Mouse (Mus musculus) lung, adult 18-20 months (tissue): Measurements from ENCODE around the gene Tm7sf3.
A peak's percentile ranks its signal among the peaks of the same experiment; 100 is the strongest.

Source experiments
- DNase-seq, 2 experiments: peaks; one replicate each; pipeline ENCODE4 v3.0.0; 2022; ENCODE audit warnings: mixed read lengths in 2 of 2

Tm7sf3 gene

DNA sequence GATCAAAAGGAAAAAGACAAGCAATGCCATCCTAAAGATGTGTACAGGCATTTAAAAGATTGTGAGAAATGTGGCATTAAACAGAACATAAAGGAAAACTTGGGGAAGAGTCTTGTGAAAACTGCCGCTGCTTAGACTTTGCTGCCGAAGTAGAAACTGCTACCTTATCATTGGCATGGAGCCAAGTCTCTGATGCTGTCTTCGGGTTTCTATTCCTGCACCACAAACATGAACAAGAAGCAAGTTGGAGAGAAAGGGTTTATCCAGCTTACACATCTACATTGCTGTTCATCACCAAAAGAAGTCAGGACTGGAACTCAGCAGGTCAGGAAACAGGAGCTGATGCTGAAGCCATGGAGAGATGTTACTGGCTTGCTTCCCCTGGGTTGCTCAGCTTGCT lies 10.6 kb upstream of the Tm7sf3 start:
- DNase-seq, result no peak

DNA sequence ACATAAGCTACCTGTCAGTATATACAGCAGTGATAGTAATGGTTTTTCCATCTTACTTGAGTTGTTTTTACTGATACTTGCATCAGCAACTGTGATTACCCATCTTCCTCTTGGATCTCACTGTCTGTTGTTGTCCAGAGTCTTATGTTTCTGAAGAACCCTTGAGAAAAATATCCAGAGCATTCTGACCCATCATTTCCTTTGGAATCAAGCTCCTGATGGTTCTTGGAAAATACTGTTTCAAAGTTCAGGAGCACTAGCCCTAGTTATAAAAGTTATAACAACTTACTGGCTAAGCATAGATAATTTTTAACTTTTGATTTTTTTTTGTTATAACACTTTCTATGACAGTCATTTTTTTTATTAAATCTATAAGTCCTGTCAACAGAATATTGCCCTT lies 8.8 kb upstream of the Tm7sf3 start:
- no peak for DNase-seq

DNA sequence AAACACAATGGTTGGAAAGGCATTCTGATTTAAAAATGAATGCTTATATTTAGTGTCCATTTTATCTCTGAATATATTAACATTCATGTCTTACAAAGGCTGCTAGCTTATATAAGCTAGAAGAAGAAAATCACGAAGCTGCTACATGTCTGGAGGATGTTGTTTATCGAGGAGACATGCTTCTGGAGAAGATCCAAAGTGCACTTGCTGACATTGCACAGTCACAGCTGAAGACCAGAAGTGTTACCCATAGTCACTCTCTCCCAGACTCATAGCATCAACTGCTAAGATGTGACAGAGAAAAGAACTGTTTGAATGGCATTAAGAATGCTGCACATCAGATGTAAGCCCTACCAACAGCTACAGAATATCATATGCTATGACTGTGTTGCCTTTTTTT lies 7.4 kb upstream of the Tm7sf3 start:
- no peak for DNase-seq

DNA sequence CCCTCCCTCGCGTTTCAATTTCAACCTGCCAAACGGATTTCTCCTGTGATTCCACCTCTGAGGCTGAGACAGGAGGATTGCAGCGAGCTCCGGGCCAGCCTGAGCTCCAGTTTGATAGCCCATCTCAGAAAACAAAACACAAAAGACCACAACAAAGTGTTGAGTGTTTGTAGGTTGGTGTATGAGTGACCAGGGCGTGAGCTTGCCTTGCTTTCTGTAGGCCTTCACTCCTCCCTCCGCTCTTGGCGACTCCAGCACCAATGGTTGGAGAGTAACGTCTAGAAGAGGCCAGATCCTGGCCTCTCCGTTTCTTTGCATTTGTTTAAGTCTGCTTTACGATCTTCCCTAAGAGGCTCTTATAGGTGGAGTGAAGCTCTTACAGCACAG lies 553 bp upstream of the Tm7sf3 start:
- DNase-seq, result peak in 1 of 2 experiments; percentile 21

DNA sequence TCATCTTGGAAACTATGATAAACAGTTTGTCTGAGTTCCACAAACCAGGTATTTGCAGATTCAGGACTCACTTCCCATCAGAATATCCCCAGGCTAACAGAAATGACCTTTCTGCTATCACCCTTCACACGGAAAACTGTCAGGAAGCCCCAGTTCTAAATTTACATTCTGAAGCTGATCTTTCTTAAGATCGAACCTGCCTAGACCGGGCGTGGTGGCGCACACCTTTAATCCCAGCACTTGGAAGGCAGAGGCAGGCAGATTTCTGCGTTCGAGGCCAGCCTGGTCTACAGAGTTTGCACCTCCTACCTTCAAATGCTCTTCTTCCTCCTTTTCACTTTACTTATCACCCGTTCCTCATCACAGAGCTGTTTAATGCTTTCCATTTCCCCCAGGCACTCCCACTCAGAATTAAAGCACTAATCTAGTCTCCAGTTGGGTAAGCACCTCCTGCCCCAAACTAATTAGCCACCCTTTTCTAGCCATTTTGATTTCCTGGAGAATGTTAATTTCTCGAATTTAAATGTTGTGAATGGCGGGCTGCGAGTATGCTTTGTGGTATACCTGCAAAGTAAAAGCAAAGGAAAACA lies 908 bp downstream of the Tm7sf3 start:
- no peak for DNase-seq

DNA sequence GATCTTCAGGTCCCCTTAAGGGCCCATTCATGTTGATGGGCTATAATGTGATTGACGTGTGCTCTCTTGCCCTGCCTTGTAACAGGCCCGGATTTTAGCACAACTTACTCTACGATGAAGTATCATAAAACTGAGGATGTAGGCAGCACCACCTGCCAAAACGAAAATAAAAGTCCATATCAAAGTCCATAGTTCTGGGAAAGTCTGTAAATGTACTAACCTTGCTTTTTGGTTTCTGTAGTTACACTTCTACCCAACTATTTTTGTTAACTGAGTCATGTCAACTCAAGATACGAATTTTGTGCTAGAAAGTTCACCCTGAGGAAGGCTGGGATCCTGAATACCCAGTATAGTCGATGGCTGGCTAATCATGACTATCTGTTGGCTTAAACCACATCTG lies 1.6 kb downstream of the Tm7sf3 start:
- DNase-seq, result no peak

DNA sequence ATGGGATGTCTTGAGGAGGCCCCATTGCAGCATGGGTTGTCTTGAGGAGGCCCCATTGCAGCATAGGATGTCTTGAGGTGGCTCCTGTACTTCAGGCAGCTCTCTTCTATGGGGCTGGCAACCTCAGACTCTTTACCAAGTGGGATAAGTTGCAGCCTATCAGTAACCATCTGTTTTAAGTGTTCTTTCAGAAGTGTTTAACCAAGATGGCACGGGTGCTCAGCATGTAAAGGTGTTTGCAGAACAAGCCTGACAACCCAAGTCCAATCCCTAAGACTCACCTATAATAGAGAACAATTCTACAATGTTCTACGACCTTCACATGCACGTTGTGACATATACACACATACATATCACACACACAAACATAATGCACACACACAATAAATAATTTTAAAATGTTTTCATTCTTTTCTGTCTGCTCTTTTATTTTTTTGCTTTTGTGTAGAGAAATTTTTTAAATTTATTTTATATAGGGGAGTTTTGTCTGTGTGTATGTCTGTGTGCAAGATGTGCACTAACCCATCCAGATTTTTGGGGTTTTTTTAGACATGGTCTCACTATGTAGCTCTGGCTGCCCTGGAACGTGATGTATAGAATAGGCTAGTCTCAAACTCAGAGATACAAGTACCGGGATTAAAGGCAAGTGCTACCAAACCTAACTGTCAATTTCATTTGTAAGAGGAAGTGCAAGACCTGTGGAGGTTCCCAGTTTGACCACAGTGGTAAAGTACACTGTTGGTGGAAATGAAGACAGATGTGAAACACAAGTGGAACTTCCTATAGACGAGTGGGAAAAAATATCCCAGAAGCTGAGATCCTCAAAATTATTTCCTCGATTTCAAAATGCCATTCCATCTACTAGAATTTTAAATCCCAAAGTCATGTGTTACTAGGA lies 2.3 kb downstream of the Tm7sf3 start:
- DNase-seq, result no peak

DNA sequence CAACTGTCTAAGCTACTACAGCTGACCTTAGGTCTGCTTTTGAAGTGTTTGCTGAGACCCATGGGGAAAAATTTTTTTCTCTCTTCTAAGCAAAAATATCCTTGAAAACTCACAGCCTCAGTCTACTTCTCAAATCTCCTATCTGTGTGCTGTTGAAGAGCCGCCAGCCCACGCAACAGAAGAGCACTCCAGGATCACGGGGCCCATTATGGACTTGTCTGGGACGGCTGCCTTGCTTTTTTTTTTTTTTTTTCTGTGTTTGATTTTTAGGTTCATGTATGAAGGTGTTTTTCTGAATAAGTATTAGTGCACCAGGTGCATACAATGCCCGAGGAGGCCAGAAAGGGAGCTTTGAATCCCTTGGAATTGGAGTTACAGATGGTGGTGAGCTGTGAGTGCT lies 6.1 kb downstream of the Tm7sf3 start:
- no peak for DNase-seq

DNA sequence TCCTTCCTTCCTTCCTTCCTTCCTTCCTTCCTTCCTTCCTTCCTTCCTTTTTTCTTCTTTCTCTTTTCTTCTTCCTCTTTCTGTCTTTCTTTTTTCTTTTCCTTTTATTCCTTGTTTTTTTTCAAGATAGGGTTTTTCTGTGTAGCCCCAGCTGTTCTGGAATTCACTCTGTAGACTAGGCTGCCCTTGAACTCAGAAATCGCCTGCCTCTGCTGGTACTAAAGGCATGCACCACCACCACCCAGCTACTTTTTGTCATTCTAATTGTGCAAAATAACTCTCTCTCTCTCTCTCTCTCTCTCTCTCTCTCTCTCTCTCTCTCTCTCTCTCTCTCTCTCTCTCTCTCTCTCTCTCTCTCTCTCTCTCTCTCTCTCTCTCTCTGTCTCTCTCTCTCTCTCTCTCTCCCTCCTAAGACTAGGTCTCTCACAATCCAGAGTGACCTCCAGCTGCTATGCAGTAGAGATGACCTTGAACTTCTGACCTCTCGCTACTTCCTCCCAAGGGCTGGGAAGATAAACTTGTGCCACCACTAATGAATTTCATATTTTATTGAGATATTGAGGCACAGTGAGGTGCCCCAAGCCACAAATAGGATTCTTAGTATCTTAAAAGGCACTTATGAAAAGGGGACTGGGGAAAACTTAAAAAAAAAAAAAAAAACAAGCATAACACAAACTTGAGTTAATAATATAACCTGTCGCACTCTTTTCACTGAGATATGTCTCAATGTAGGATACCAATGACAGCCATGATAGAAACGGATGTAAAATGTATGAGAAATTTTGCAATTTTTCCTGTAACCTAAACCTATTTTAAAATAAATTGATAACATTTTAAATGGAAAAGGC lies 7.6 kb downstream of the Tm7sf3 start:
- DNase-seq, result no peak

DNA sequence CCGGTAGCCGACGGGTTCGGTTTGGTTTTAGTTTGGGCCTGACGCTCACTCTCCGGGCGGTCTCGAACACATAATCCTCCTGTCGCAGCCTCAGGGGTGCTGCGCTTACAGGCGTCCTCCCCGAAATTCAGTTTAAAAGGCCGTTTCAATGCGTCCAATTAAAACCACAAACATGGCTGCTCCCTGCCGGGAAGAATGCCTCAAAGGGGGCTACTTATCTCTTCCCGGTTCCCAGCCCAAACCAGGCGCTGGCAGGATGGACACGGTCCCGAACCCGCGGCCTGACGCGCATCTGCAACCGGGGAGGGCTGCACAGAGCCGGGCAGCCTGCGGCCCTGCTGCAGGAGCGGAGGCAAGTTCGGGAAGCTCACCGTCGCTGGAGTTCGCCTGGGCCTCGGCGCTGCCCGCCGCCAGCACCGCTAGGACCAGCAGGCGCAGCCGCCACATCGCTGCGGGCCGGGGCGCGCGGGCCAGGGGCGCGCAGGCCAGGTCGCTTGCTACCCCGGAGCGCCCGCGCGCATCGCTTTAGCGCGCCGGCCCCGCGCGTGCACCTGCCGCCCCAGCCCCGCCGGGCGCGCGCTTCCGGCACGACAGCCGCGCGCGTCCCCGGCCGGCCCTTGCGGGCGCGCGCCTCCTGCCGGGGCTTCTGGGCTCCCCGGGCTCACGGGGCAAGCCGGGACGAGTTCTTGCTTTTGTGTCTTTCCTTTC lies 8.5 kb downstream of the Tm7sf3 start:
- DNase-seq, result peak; percentile 62 to 68

DNA sequence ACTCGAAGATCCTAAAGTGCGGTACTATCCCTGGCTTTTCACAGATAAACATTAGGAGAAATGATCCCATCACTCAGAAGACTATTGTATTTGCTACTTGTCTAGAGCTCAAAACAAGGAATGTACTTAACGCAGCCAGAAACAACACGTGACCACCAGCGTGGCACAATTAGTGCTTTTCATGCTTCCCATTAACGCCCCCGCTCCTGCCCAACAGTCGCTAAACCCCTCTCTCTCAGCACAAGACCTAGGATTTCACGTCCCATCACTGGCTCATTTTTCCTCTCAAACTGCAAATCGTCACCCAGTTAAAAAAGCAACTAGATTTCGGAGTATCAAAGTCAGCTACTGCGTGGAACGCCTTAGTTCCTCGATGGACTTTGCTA lies 9.0 kb downstream of the Tm7sf3 start:
- DNase-seq, result peak; percentile 37 to 44

DNA sequence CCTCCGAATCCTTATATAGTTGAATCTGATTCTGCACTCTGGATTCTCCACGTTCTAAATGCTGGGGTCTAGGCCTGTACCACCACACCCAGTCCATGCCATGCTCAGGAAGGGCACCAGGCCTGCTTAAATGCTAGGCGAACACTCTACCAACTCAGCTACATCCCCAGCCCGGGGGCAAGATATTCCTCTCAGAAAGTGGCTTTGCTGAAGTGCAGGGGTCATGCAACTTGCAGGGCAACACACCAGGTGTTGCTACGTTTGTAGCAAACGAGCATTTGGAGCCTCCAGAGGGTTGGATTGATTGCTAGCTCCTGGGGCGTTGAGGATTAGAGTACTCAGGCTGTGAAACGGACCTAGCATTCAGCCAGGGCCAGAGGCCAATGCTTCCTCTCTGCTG lies 9.5 kb downstream of the Tm7sf3 start:
- DNase-seq, result no peak

DNA sequence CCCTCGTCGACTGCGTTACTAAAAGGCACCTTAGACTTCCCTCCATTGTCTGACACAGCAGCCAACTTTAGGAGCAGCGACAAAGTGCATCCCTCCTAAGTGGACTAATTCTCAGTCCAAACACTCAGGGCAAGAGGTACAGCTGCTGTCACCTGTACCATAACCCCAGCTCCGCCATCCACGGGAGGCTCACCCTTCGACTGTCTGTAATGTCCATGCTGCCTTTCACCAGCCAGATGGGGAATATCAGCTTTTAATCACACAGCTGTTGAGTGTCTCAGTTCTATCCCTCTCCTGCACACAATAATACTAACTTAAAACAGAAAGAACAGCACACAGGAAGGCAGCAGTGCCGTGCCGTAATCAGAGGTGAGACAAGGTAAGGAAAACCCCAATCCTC lies 10.2 kb downstream of the Tm7sf3 start:
- no peak for DNase-seq

DNA sequence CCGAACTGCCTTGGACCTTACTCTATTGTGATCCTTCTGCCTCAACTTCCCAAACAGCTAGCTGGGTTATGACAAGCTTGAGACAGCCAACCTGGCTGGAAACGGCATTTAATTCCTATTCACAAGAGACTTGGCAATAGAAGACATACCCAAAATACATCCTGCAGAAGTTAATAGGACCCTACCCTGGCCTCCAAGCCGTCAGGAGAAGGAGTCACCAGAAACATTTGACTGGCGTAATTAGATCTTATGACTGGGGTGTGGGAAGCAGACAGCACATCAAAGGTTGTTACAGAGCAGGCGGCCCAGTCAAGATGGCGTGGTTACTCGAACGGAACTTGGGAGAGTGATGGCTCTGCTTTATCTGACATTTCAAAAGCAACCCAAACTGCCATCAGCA lies 10.8 kb downstream of the Tm7sf3 start:
- no peak for DNase-seq

DNA sequence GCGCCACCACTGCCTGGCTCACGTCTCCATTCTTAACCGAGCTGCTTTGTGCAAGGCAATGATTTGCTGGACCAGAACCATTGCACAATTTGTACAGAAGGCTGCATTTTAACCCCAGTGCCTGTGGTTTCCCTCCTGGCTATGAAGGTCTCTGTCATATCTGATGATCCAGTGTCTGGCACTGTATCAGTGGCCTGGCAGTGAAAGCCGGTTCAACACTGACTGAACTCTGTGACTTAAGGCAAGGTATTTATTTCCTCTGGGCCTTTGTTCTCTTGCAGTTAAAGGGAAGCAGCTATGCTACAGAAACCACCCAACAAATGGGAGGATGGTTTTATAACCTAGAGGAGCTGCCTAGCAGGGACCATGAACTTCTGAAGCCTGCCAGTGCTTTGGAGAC lies 11.7 kb downstream of the Tm7sf3 start:
- DNase-seq, result no peak

DNA sequence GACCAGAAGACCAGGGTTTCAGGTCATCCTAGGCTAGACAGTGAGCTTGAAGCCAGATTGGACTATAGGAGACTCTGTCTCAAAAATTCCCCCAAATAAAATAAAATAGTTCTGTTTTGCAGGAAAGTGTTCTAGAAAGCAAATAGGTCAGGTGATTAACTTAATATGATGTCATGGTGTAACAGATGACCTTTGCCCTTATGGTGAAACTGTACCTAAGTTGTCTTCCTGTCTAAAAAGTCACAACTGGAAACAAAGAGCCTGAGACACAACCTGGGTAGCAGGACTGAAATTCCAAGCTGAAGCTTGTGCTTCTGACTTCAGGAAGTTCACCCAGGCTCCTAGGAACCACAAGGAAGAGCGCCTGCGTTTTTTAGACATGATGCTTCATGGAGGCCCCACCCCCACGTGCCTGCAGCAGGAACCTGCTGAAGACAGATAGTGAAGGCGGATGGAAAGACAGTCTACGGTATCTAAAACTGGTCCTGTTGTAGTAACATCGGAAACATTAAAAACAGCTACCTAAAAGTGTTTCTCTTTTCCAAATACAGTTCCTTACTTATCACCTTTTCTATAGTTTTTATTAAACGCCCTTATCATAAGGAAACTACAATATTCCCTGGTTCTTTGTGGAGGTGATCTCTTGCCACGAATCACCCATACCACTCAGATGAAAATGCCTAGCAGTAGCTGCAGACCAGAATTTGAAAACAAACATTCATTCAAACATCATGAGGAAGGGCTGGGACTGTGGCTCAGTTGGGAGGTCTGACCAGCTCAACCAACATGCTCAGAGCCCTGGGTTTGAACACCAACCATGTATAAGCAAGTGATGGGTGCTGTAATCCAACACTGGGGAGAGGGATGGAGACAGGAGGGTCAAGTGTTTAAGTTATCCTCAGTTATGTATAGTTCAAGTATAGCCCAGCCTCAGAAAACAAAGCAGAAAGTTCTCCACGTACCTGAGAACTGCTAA lies 12.6 kb downstream of the Tm7sf3 start:
- no peak for DNase-seq

DNA sequence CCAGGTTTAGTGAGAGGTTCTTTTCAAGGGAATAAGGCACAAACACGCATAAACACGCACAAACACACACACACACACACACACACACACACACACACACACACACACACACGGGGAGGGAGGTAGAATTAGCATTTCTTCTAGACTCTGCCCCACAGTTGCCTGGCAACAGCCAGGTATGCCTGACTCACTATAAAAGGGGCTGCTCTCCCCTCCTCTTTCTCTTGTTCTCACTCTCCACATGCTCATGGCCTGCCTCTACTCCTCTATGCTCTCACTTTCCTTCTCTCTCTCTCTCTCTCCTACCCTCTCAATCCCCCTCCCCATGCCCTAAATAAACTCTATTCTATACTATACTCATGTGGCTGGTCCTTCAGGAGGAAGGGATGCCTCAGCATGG lies 14.5 kb downstream of the Tm7sf3 start:
- DNase-seq, result no peak

DNA sequence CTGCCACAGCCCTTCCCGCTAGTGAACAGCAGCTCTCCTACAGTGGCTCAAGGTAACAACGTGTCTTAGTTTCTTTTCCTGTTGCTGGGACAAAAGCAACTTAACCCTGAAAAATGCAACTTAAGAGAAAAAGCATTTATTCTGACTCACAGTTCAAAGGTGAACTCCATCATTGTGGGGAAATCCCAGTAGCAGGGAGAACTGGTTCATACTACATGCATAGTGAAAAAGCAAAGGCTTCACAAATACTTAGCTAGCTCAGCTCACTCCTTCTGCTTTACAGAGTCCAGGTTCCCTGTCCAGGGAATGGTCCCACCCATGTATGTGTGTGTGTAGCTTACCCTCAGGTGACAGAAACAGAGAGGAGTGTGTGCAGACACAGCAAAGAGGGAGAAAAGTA lies 26.0 kb downstream of the Tm7sf3 start:
- no peak for DNase-seq

DNA sequence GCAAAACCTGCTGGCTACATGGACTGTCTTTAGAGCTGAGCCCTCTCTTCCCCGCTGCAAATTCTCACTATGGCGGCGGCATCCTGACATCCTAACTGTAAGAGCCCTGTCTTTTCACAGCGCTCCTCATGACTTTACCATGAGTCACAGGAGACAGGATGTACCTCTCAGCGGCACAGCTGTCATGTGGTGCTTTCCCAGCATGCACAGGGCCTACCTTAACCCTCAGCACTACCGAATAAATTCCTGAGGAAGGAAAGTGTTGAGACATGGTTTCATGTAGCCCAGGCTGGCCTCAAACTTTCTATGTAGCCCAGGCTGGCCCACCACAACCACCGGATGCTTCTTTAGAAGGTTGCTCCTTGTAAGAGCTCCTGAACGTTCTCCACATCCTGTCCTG lies 26.7 kb downstream of the Tm7sf3 start:
- DNase-seq, result no peak

DNA sequence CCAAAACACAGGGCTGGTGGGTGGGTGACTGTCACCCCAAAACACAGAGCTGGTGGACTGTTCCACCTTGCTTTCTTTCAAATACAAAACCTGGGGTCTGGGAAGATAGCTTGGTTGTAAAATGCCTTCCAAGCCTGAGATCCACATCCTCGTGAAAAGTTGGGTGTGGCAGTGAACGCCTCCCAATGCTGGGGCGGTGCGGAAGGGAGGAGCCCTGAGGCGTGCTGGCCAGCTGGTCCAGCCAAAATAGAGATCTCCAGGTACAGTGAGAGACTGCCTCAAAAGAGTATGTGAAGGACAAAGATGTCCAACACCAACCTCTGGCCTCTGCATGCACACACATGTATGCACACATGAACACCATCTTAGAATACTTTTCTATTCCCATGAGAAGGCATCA lies 28.1 kb downstream of the Tm7sf3 start:
- DNase-seq, result no peak

DNA sequence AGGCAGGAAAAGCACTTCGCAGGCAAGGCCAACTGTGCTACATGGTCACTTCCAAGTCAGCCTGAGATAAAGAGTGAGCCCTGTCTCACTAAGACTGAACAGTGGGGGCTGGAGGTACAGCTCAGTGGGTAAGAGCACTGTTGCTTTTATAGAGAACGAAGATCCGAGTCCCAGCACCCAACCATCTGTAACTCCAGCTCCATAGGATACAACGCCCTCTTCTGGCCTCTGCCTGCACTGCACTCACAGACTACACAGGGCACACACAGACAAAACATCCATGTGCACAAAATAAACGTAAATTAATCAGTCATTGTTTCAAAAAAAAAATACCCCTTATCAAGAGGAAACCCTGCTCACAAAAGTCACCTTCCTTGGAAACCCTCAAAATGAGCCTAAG lies 28.7 kb downstream of the Tm7sf3 start:
- no peak for DNase-seq

DNA sequence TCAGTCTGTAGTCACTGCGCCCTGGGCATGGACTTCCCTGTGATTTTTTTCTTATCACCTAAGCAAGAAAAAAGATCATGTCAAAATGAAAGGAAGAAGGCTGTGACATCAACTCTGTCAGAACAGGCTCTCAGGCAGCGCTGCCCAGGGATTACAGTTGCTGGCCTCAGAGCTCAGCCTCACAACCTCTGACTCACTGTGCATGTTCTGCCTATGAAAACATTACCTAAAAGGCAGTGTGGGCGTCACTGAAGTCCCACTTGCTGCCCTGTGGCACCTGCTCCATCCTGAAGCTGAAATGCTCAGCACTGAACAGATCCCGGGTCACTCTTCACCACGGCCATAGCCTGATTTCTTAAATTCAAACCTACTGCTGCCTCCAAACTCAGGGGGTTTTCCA lies 29.9 kb downstream of the Tm7sf3 start:
- no peak for DNase-seq
